Mouse (Mus musculus) c-Kit-positive CD71-negative TER-119-negative erythroid progenitor cells, embryonic 14.5 days (primary cell): Measurements from ENCODE around the gene Smim17.
"Not testable (repeated sequence)": the region's sequence is repeated elsewhere in the genome, so short reads cannot be mapped to it uniquely, and the experiment has no call there.

Source experiments
- DNase-seq: peaks from one replicate; pipeline ENCODE4 v3.0.0-alpha.2; 2013; ENCODE audit warnings: low read depth

Gene Smim17

DNA sequence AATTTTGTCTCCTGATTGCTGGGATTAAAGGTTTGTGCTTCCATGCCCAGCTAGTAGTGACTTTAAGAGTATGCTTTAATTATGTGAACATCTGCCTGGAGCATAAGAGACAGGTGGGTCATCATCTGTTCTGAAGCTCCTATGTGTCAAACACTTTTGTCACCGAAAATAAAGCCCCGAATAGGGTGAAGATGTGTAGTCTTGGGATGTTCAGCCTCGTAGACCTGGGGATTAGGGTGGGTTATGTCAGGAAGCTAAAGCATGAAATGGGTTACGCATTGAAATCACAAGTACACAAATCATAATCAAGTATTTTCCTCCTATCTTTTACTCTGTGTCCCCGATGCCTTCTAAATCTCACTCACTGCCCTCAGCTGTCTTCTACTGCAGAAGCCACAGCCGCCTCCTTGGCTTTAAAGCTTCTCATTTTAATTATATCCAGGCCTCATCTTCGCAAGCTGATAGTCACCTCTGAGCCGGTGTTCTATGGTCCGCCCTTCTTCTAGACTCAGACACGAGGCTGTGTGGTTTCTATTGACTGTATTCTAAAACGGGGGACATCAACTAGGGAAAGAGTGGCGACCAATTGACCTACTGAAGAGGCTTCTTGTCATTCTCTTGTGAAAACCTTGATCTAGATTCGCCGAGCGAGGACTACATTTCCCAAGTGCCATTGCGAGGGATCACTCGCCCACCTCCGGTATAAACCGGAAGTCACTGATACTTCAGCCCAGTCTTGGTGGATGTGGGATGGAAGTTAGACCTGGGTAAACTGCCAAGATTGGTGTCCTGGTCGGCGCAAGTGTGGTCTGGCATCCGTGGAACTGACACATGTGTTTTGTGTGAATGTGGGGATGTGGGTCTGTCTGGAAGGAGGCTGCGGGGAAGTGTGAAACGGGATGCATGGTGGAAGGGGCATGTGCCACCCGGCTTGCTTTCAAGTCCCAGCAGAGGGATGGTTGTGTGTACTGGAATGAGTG lies at the start of gene Smim17:
Gene Smim17, plus strand, starts transcription at position 720 of the 980 bp plus-strand sequence.
- no peak for DNase-seq

GRCm38 (mm10) chr7:6358121-6358520 lies 40.4 kb upstream of the Smim17 start:
- DNase-seq: no peak

DNA sequence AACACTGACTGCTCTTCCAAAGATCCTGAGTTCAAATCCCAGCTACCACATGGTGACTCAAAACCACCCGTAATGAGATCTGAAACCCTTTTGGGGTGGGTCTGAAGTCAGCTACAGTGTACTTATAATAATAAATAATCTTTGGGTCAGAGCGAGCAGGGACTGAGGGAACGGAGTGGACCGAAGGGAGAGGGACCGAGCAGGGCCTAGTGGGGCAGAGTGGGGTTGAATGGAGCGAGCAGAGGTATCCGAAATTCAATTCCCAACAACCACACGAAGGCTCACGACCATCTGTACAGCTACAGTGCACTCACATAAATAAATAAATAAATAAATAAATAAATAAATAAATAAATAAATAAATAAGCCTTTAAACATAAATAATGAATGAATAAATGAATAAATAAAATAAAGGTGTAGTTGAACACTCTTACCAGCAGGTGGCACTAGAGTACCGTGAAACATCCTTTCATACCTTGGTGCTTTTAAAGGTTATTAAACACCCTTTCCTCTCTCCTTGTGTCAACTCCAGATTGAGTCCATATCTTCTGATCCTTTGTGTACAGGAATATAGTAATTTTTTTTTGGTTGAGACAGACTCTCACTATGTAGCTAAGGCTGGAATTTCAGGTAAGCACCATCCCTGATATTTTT lies 39.5 kb upstream of the Smim17 start:
- peak; percentile 74 for DNase-seq

DNA sequence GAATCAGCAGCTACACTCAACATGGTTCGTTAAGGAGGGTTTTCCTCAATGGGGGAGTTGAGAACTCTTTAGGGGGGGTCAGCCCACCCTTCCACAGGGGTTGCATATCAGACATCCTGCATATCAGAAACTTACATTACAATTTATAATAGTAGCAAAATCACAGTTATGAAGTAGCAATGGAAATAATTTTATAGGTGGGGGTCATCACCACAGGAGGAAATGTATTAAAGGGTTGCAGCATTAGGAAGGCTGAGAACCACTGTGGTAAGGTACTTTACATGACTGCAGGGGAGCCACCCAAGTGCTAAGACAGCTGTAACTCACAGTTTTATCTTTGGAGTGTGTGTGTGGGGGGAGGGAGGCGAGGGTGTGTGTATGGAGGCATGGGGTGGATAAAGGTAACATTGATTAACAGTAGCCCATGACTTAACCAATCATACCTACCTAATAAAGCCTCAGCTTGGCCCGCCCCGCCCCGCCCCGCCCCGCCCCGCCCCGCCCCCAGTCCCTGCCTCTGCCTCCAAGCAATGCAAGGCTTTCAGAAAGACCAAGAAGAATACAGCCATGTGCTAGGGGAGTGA lies 37.9 kb upstream of the Smim17 start:
- DNase-seq: no peak

- no peak for DNase-seq
These were observed 36.8 kb upstream of the Smim17 start for GRCm38 (mm10) chr7:6361756-6362155.

GRCm38 (mm10) chr7:6362268-6363046 lies 36.1 kb upstream of the Smim17 start:
- peak; percentile 93 for DNase-seq

- peak; percentile 85 for DNase-seq
These were observed 35.4 kb upstream of the Smim17 start, which contains the start of gene Zfp78 for GRCm38 (mm10) chr7:6363047-6363488. Gene Zfp78, plus strand, starts transcription at chr7:6363280.

GRCm38 (mm10) chr7:6364761-6365160 lies 33.8 kb upstream of the Smim17 start:
- no peak for DNase-seq

DNA sequence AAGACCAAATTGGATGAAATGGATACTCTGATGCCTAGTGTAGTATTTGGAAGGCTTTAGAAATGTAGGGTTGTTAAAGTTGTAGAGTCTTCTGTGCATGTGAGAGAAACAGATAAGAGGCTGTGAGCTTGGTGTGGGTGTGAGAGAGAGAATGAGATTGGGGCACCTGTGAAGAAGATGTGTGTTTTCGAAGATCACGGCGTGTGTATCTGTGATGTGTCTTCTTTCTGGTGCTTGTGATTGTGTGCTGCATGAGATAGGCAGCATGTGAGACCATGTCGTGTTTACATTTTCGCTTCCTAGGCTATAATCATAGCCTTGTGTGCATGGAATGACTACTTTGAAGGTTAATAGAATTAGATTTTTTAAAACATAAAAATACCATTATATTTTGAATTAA lies 31.3 kb upstream of the Smim17 start:
- DNase-seq: no peak

DNA sequence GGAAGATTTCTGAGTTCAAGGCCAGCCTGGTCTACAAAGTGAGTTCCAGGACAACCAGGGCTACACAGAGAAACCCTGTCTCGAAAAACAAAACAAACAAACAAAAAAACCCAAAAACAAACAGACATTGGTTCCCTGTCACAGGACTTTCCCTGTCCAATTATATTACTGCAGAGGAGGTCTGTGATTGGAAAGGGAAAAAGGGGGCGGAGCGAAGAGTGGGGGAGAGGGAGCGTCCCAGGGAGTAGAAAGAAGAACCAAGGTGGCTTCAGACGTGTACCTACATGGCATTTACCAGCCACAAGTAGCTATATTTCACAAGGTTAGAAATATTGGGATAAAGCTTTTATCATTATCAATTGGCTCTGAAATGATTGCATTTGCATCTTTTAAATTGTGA lies 30.4 kb upstream of the Smim17 start:
- not testable (repeated sequence) for DNase-seq

- no peak for DNase-seq
These were observed 29.1 kb upstream of the Smim17 start for GRCm38 (mm10) chr7:6369460-6369859.

DNA sequence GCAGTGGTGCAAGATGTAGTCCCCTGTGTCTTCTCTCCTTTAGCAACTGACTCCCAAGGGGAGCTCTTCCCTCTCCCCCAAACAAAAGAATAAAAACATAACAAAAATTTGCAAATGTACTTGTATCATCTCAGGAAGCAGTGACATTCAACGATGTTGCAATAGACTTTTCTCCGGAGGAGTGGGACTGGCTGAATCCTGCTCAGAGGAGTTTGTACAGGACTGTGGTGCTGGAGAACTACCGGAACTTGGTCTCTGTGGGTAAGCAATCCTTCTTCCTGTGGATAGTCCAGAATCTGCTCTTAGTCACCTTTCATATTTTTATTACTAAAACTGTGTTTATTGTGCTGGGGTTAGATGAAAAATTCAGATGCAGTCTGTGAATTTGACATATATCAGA lies 25.5 kb upstream of the Smim17 start:
- DNase-seq: no peak

- DNase-seq: no peak
These were observed 20.1 kb upstream of the Smim17 start for GRCm38 (mm10) chr7:6378441-6378840.

DNA sequence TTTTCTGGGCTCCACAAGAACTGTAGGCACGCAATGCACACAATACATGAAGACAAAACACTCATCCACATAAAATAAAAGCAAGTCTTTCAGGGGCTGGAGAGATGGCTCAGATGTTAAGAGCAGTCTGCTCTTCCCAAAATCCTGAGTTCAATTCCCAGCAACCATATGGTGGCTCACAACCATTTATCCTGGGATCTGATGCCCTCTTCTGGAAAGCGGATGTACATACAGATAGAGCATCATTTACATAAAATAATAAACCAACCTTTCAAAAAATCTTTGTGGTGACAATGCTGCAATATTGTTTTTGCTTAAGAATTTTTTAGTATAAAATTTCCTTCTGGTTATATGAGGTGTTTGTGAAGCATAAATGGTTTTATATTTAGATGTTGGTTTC lies 17.1 kb upstream of the Smim17 start:
- DNase-seq: no peak

- DNase-seq: peak; percentile 83
These were observed 15.5 kb upstream of the Smim17 start, which contains the start of gene Zfp28 for GRCm38 (mm10) chr7:6383044-6383455. Gene Zfp28, plus strand, starts transcription at chr7:6383295.

GRCm38 (mm10) chr7:6384011-6384410 lies 14.5 kb upstream of the Smim17 start:
- no peak for DNase-seq

DNA sequence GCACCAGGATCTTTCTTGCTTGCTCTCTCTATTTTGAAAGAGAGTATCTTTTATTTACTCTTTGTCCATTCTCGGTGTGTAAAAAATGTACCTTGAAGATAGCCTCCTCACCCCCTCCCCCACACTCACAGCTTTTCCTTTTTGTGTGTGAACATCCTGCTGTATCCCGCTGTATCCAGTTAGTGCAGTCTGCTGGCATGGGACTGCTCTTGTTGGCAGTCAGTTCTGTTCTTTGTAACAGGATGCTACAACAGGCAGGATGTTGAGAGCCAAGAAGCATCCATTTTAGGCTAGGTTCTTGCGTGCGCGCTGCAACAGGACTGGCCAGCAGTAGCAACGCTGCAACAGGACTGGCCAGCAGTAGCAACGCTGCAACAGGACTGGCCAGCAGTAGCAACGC lies 11.5 kb upstream of the Smim17 start:
- no peak for DNase-seq

DNA sequence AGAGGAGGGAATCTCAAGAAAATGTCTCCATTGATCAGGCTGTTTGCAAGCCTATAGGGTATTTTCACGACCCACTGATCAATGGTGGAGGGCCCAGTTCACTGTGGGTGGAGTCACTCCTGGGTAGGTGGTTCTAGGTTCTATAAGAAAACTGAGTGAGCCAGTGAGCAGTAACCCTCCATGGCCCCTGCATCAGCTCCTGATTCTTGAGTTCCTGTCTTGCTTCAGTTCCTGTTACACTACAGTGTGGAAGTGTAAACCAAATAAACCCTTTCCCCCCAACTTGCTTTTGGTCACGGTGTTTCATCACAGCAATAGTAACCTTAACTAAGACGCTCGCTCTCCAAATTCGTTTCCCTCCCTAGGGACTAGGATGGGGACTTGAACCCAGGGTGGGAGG lies 9.5 kb upstream of the Smim17 start:
- DNase-seq: no peak

- no peak for DNase-seq
These were observed 9.1 kb upstream of the Smim17 start for GRCm38 (mm10) chr7:6389449-6389848.

DNA sequence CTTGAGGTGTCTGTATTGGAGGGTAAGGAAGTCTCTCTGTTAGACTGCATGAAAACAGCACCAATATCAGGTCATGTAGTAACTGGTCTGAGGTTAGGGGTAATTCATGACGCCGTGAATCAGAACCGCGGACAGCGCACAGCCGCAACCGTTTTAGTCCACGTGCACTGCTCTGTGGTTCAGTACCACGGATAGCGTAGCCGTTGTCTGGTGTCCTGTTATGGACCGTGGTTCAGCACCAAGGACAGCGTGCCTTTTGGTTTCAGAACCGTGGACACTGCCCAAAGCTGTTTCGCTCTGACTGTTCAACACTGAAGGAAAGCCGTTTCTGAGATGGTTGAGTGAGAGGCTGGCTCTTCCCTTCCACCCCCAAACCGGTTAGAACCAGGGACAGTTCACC lies 11.5 kb downstream of the Smim17 start, which contains the start of gene Gm20715:
Gene Gm20715, plus strand, starts transcription at position 235 of the 400 bp plus-strand sequence.
- DNase-seq: peak; percentile 98

DNA sequence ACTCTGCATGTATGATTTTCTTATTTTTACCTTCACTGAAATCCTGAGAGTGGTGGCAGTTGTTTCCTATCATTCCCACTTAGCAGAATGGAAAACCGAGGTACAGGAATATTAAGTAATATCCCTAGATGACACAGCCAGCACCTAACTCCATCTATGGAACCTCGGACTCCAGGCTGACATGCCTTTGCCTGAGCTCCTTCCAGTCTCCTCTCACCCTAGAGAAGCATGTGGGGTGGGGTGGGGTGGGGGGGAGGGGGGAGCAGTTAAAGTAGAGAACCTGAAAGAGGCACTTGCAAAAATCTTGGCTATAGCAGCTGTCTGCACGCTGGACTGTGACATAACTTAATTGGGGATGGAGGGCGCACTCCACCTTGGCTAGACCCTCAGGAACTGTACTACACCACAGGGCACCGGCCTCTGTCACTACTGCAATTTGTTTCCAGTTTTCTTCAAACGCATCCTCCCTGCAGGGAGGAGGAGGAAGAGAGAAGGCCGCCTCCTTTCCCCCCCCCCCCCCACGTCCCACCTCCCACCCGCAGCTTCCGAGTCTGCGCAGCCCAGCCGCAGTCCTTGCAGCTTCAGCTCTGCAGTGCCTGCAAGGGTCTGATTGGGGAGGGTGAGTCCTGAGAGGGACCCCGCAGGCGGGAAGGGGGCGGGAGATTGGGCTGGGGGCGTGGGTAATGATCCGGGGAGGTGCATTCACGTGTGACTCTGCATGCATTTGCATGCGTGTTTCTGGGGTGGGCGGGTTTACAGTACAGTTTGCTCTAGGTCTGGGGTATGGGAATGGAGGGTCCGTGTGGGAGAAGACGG lies 16.3 kb downstream of the Smim17 start:
- no peak for DNase-seq
